Mouse (Mus musculus): ENCODE measurements around the gene Icos. TPM values are rescaled to one million over a fixed set of nuclear protein-coding genes. Genes with fewer than 3 reads are reported as not detected.
A peak's percentile ranks its signal among the peaks of the same experiment; 100 is the strongest.

Gene Icos
- polyA plus RNA-seq, 1 experiment from 2014 or later = 0.73 TPM

DNA sequence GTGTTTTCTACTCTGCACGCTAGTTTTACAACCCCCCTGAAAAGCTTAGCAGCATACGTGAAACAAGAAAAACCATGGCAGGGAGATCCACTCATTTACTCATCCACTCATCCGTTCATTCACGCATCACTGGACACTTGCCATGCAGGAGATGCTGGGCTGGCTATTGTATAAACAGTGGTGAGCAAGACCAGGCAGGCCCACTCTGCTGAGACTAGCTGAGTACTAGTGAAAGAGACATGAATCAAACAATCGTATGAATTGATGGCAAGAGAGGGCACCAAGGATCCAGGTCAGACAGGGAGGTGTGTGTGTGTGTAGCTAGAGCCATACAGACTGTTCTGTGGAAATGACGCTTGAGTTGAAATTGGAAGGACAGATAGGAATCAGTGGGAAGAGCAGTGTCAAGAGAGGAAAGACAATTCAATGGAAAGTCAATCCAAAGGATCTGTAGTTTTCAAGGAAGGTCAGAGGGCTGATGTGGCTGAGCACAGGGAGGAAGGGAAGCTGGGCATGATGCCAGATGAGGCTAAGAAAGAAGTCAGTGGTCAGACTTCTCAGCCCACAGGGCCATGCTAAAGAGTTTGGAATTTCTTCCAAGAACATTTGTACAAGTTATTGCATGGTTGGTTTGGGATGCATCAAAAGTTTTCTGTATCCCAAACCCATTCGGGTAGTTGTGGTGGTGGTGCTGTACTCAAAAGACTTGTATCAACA is 1.6 kb downstream of the Icos start:
- Histone ChIP-seq H3K36me3 (ENCODE audit: control insufficient read depth, insufficient read depth, low read length) (no peaks in the 10 kb centered on the region), H3K9me3 (ENCODE audit: control insufficient read depth, low read length) (no peaks in the 10 kb centered on the region), H3K4me1 (ENCODE audit: control insufficient read depth, insufficient read depth, low read length) (no peaks in the 10 kb centered on the region), H3K4me2 (ENCODE audit: low read depth, low read length) (no peak overlapping the region), H3K9ac (ENCODE audit: low read depth, low read length) (no peak overlapping the region), H3K27ac (ENCODE audit: low read length) (no peak overlapping the region), H3K27me3 (replicated peaks; ENCODE audit: control insufficient read depth, insufficient read depth, low read length) (no peaks in the 10 kb centered on the region), H3K4me3 (ENCODE audit: low read length) (no peak overlapping the region)
- 64% methylated on average over 7 of the region's 7 CpGs for WGBS
- ATAC-seq = no peak

DNA sequence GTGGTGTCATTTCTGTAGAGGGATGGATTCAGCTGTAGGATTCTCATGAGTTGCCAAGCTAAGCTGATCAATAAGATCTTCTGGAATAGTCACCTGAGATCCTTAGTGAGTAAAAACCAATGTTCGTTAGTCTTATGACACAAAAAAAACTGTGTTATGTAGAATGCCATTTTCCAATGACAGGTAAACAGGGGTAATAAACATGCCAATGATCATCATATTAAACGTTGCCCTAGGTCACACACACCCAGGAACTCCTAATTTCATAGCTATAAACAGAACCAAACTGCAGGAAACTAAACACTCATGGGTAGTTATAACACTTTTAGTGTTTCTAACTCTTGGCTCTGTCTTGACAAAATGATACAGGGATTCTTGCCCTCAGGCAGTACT is 2.1 kb downstream of the Icos start:
- no peak overlapping the region for H3K4me2 ChIP-seq (ENCODE audit: low read depth, low read length)
- WGBS = 71% methylated on average over 2 of the region's 2 CpGs
- ATAC-seq = no peak

GRCm38 (mm10) chr1:60985075-60985474 is 7.3 kb downstream of the Icos start:
- ATAC-seq = no peak
- H3K9me3 ChIP-seq (ENCODE audit: control insufficient read depth, low read length) = no peaks in the 10 kb centered on the region
- WGBS = 66% methylated on average over 2 of the region's 2 CpGs
- no peaks in the 10 kb centered on the region for H3K4me1 ChIP-seq (ENCODE audit: control insufficient read depth, insufficient read depth, low read length)
- H3K27ac ChIP-seq (ENCODE audit: low read length) = no peak overlapping the region
- no peaks in the 10 kb centered on the region for H3K36me3 ChIP-seq (ENCODE audit: control insufficient read depth, insufficient read depth, low read length)
- no peaks in the 10 kb centered on the region for H3K27me3 ChIP-seq (replicated peaks; ENCODE audit: control insufficient read depth, insufficient read depth, low read length)
- no peak overlapping the region for H3K4me2 ChIP-seq (ENCODE audit: low read depth, low read length)
- no peak overlapping the region for H3K4me3 ChIP-seq (ENCODE audit: low read length)
- no peak overlapping the region for H3K9ac ChIP-seq (ENCODE audit: low read depth, low read length)

More for the DNA sequence above, 2.1 kb downstream of the Icos start:
- no peak overlapping the region for H3K4me3 ChIP-seq (ENCODE audit: low read length)
- H3K4me1 ChIP-seq (ENCODE audit: control insufficient read depth, insufficient read depth, low read length) = no peaks in the 10 kb centered on the region
- no peaks in the 10 kb centered on the region for H3K36me3 ChIP-seq (ENCODE audit: control insufficient read depth, insufficient read depth, low read length)
- no peak overlapping the region for H3K9ac ChIP-seq (ENCODE audit: low read depth, low read length)
- no peaks in the 10 kb centered on the region for H3K27me3 ChIP-seq (replicated peaks; ENCODE audit: control insufficient read depth, insufficient read depth, low read length)
- H3K27ac ChIP-seq (ENCODE audit: low read length) = no peak overlapping the region
- no peaks in the 10 kb centered on the region for H3K9me3 ChIP-seq (ENCODE audit: control insufficient read depth, low read length)

DNA sequence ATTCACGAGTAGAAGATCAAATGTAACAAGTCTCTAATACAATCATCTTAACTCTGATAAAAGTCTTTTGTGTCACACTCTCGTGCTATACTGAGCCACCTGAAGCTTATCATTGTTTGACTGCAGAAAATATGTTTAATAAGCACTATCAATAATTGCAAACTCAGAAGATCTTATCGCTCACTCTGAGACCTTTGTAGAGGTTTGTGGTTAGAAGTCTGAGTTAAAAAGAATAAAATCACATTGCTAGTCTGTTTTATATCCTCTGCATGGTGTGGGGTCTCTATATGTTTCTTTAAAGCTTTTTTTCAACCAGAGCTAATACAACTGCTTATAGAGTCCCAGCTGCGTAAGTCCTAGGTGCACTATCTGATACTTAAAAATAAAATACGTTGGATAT is 8.4 kb downstream of the Icos start:
- WGBS = 77% methylated on average over 5 of the region's 5 CpGs
- no peak overlapping the region for H3K4me2 ChIP-seq (ENCODE audit: low read depth, low read length)
- ATAC-seq = no peak

GRCm38 (mm10) chr1:60989086-60989485 is 11.4 kb downstream of the Icos start:
- no peak overlapping the region for H3K4me2 ChIP-seq (ENCODE audit: low read depth, low read length)
- H3K9ac ChIP-seq (ENCODE audit: low read depth, low read length) = no peak overlapping the region
- no peaks in the 10 kb centered on the region for H3K9me3 ChIP-seq (ENCODE audit: control insufficient read depth, low read length)
- H3K27ac ChIP-seq (ENCODE audit: low read length) = no peak overlapping the region
- H3K27me3 ChIP-seq (replicated peaks; ENCODE audit: control insufficient read depth, insufficient read depth, low read length) = no peaks in the 10 kb centered on the region
- no peaks in the 10 kb centered on the region for H3K36me3 ChIP-seq (ENCODE audit: control insufficient read depth, insufficient read depth, low read length)
- H3K4me1 ChIP-seq (ENCODE audit: control insufficient read depth, insufficient read depth, low read length) = no peaks in the 10 kb centered on the region
- ATAC-seq = no peak
- 83% methylated on average over 5 of the region's 5 CpGs for WGBS
- no peak overlapping the region for H3K4me3 ChIP-seq (ENCODE audit: low read length)

More for the DNA sequence above, 8.4 kb downstream of the Icos start:
- H3K27me3 ChIP-seq (replicated peaks; ENCODE audit: control insufficient read depth, insufficient read depth, low read length) = no peaks in the 10 kb centered on the region
- H3K27ac ChIP-seq (ENCODE audit: low read length) = no peak overlapping the region
- H3K4me1 ChIP-seq (ENCODE audit: control insufficient read depth, insufficient read depth, low read length) = no peaks in the 10 kb centered on the region
- no peak overlapping the region for H3K4me3 ChIP-seq (ENCODE audit: low read length)
- H3K9me3 ChIP-seq (ENCODE audit: control insufficient read depth, low read length) = no peaks in the 10 kb centered on the region
- no peak overlapping the region for H3K9ac ChIP-seq (ENCODE audit: low read depth, low read length)
- no peaks in the 10 kb centered on the region for H3K36me3 ChIP-seq (ENCODE audit: control insufficient read depth, insufficient read depth, low read length)

- H3K4me1 ChIP-seq (ENCODE audit: control insufficient read depth, insufficient read depth, low read length) = no peaks in the 10 kb centered on the region
- no peaks in the 10 kb centered on the region for H3K9me3 ChIP-seq (ENCODE audit: control insufficient read depth, low read length)
- H3K9ac ChIP-seq (ENCODE audit: low read depth, low read length) = no peak overlapping the region
- H3K4me3 ChIP-seq (ENCODE audit: low read length) = no peak overlapping the region
- no peak for ATAC-seq
- no peaks in the 10 kb centered on the region for H3K36me3 ChIP-seq (ENCODE audit: control insufficient read depth, insufficient read depth, low read length)
- no peaks in the 10 kb centered on the region for H3K27me3 ChIP-seq (replicated peaks; ENCODE audit: control insufficient read depth, insufficient read depth, low read length)
- 62% methylated on average over 8 of the region's 8 CpGs for WGBS
- no peak overlapping the region for H3K4me2 ChIP-seq (ENCODE audit: low read depth, low read length)
- no peak overlapping the region for H3K27ac ChIP-seq (ENCODE audit: low read length)
Observed at GRCm38 (mm10) chr1:60990305-60990704, 12.6 kb downstream of the Icos start.

- Histone ChIP-seq H3K4me2 (ENCODE audit: low read depth, low read length) (no peak overlapping the region), H3K36me3 (ENCODE audit: control insufficient read depth, insufficient read depth, low read length) (no peaks in the 10 kb centered on the region), H3K4me1 (ENCODE audit: control insufficient read depth, insufficient read depth, low read length) (no peaks in the 10 kb centered on the region), H3K27ac (ENCODE audit: low read length) (no peak overlapping the region), H3K27me3 (replicated peaks; ENCODE audit: control insufficient read depth, insufficient read depth, low read length) (no peaks in the 10 kb centered on the region), H3K9me3 (ENCODE audit: control insufficient read depth, low read length) (no peaks in the 10 kb centered on the region), H3K9ac (ENCODE audit: low read depth, low read length) (no peak overlapping the region), H3K4me3 (ENCODE audit: low read length) (no peak overlapping the region)
- ATAC-seq = no peak
- WGBS = 61% methylated on average over 3 of the region's 3 CpGs
Observed at GRCm38 (mm10) chr1:60998008-60998557, 20.4 kb downstream of the Icos start.

DNA sequence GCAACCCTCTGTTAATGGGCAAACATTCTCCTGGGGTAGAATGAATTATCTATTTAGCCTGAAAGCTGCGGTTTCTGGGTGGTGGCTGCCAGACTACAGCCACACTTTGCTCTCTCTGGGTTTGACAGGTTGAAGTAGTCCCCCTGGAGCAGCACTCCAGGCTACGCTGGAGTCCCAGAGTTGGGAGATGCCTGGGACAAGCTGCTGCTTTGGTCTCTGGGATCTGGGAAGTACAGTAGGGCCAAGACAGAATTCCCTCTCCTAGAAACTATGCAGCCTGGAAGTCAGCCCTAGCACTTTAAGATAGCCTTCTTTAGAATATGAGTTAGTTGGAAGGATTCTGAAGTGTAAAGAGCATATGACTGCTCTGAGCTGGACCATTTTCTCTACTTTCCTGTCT is 21.0 kb downstream of the Icos start:
- no peak overlapping the region for H3K9ac ChIP-seq (ENCODE audit: low read depth, low read length)
- peak overlapping the region; percentile 23; the same call in 1 of the 2 replicates for H3K27ac ChIP-seq (ENCODE audit: low read length)
- 36% methylated on average over 2 of the region's 2 CpGs for WGBS
- no peak overlapping the region for H3K4me2 ChIP-seq (ENCODE audit: low read depth, low read length)
- ATAC-seq = peak; percentile 65
- H3K4me1 ChIP-seq (ENCODE audit: control insufficient read depth, insufficient read depth, low read length) = no peaks in the 10 kb centered on the region
- H3K36me3 ChIP-seq (ENCODE audit: control insufficient read depth, insufficient read depth, low read length) = no peaks in the 10 kb centered on the region
- no peaks in the 10 kb centered on the region for H3K9me3 ChIP-seq (ENCODE audit: control insufficient read depth, low read length)
- H3K27me3 ChIP-seq (replicated peaks; ENCODE audit: control insufficient read depth, insufficient read depth, low read length) = no peaks in the 10 kb centered on the region
- H3K4me3 ChIP-seq (ENCODE audit: low read length) = no peak overlapping the region

- no peaks in the 10 kb centered on the region for H3K27me3 ChIP-seq (replicated peaks; ENCODE audit: control insufficient read depth, insufficient read depth, low read length)
- no peaks in the 10 kb centered on the region for H3K9me3 ChIP-seq (ENCODE audit: control insufficient read depth, low read length)
- no peak overlapping the region for H3K27ac ChIP-seq (ENCODE audit: low read length)
- H3K9ac ChIP-seq (ENCODE audit: low read depth, low read length) = no peak overlapping the region
- 88% methylated on average over 7 of the region's 7 CpGs for WGBS
- ATAC-seq = no peak
- no peak overlapping the region for H3K4me2 ChIP-seq (ENCODE audit: low read depth, low read length)
- no peaks in the 10 kb centered on the region for H3K4me1 ChIP-seq (ENCODE audit: control insufficient read depth, insufficient read depth, low read length)
- H3K36me3 ChIP-seq (ENCODE audit: control insufficient read depth, insufficient read depth, low read length) = no peaks in the 10 kb centered on the region
- no peak overlapping the region for H3K4me3 ChIP-seq (ENCODE audit: low read length)
Observed at GRCm38 (mm10) chr1:61001786-61002354, 24.1 kb downstream of the Icos start.
